Mouse (Mus musculus) fat pad, adult 2 months (tissue): ENCODE results near the gene Pik3cg.

Source experiments
- DNase-seq: peaks from one replicate; pipeline ENCODE4 v3.0.0-alpha.2; 2011; ENCODE audit warnings: low read depth, low spot score; ENCODE audit errors: extremely low read depth

The Pik3cg gene

DNA sequence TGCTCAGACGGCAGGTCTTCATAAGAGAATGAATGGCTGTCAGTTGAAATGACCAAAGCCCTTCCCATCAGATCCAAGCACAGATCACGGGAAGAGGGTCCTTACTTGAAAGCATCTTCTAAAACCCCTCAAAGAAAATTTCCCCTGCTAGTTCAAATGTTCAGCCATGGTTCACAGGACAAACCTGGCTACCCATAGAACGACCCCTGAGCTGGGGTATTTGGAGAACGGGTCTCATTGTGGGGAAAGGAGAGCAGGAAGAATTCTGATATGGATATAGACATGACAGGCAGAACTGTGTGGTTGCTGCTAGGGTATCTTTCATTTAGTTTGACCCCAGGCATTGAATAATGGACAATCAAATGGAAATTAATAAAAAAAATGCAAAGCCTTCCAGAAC lies 62.8 kb downstream of the Pik3cg start:
- DNase-seq, result no peak

DNA sequence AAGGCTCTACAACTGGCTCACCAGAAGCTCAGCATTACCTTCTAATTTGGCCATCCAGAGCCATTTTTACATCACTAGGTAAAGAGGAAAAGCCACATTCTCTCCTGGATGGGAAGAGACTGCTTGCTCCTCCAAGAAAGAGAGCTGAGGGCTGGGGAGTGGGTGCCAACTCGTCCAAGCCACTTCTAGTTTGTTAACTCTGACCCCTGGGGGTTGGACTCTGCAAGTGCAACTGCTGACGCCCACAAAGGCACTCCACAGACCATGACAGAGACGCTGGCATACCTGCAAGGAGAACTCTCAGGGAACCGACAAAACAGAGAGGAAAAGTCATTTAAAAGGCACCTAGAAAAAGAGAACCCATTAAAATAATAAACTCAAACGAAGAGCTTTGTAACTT lies 63.9 kb downstream of the Pik3cg start:
- no peak for DNase-seq

DNA sequence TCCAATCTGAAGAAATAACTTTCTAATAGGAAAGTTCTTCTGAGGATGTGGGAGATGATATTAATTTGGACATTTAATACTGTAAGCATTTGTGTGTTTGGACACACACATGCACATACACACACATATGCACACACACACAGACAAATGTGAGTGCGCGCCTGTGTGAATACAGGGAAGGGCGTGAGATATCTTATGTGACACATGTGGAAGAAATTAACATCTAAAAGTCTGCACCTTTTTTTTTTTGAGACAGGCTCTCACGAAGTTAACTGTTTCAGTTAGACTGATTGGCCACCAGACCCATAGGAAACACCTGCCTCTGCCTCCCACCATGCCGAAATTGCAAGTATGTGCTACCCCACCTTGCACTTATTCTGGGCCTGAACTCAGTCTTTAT lies 64.7 kb downstream of the Pik3cg start:
- no peak for DNase-seq

GRCm38 (mm10) chr12:32143151-32143550 lies 65.3 kb downstream of the Pik3cg start:
- no peak for DNase-seq

DNA sequence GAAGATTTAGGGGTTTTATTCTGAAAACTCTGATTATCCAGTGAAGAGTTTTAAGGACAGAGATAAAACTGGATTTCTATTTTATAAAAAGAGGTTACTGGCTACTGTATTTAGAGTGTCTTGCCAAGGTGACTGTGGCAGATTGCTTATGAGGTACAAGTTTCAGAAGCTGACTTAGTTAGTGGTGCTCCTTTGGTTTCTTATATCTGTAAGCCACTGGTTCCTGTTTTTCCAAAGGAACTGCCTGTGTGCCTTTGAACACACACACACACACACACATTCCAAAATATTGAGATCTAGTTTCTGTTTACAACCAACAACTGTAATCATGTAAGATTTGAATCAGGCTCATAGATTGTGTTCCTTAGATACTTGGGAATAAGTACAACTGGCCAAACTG lies 66.7 kb downstream of the Pik3cg start:
- DNase-seq, result no peak

GRCm38 (mm10) chr12:32138831-32139230 lies 69.6 kb downstream of the Pik3cg start:
- DNase-seq, result no peak

DNA sequence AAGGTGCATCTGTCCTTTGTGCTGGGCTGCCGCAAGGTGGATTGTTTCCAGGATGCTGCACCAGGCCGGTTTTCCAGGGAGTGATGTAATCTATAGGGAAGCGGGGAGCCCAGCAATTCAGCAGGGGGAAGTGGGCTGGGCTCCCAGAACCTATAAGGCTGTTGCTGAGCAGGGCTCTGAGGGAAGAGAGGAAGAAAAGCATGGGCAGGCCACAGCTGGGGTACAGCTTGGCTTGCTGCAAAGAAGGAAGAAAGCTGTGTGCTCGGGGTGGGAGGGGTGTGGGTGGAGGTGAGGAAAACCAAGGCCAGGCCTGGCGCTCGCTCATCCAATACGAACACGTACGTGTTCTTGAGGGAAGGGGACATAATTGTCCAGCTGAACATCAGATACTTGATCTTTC lies 70.1 kb downstream of the Pik3cg start:
- DNase-seq, result no peak

- DNase-seq, result no peak
Observed at GRCm38 (mm10) chr12:32137542-32137941, 70.9 kb downstream of the Pik3cg start.

- DNase-seq, result no peak
Observed at GRCm38 (mm10) chr12:32127599-32128507, 80.6 kb downstream of the Pik3cg start.

- DNase-seq, result no peak
Observed at GRCm38 (mm10) chr12:32127158-32127557, 81.3 kb downstream of the Pik3cg start.

GRCm38 (mm10) chr12:32124456-32124855 lies 84.0 kb downstream of the Pik3cg start:
- no peak for DNase-seq

DNA sequence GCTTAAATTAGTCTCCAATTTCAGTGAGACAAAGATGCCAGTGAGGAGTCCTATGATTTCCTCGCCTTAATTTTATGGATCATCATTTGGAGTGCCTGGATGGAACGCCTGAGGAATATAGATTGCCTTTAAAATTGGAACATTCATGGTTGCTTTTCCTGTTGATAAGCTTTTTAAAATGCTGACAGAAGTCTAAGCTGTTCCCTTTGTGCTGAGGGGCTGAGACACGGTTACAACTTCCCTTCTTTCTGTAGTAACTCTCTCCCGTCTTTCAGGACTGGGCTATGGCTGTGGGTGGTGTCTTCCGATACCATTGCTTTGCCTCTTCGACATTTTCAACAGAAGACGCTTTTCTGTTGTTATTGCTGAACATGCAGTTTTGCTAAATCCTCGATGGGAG lies 84.4 kb downstream of the Pik3cg start:
- DNase-seq, result no peak

DNA sequence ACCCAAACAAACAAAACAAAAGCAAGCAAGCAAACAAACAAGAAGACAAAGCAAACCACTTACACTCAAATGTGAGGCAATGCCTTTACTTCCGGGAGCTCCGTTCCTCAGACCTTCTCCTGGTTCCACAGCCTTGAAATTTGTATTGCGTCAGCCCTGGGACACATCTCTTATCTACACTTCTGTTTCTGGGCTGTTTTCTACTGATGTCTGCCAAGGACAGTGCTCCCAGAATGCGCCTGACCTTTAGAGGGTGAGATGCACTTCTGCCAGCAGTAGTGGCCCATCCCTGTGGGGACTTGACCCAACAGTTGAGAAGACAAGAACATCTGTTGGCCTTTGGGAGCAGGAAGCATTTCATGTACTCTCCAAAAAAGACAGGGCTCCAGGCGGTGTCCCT lies 84.9 kb downstream of the Pik3cg start:
- DNase-seq, result no peak
